Mouse (Mus musculus) c-Kit-positive CD71-positive TER-119-positive erythroid progenitor cells, embryonic 14.5 days (primary cell): ENCODE results near the gene H60b.
"Not testable (repeated sequence)": the region's sequence is repeated elsewhere in the genome, so short reads cannot be mapped to it uniquely, and the experiment has no call there.

Experiments used
- DNase-seq: peaks from one replicate; pipeline ENCODE4 v3.0.0-alpha.2; 2013; ENCODE audit warnings: low spot score

The H60b gene

DNA sequence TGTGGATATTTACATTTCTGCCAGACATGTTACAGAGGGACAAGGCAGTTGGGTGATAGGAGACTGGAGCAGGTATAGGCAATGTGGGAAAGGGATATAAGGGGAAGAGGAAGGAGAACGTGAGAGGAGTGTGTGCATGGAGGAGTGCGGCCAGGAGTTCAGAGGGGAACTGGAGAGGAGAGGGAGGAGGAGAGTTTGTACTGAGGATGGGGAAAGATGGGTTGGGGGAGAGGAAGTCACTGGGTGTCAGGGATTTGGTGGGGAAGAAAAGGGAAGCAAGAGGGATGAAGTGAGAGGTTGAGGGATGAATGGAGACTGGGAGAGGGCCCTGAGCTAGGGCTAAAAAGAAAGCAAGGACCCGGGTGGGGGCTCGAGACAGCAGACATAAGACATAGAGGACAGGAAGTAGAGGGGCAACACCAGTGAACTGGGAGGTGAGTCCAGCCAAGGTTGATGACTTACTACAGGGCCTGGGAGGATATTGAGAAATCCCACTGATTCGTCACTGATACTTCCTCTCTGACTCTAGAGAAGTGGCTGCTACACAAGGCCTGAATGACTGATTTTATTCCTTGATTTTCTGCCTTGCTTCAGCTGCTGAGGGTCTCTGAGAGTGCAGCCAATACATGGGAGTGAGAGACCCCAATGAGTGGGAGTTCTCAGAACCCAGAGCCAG lies 7.1 kb downstream of the H60b start:
- DNase-seq: not testable (repeated sequence)

DNA sequence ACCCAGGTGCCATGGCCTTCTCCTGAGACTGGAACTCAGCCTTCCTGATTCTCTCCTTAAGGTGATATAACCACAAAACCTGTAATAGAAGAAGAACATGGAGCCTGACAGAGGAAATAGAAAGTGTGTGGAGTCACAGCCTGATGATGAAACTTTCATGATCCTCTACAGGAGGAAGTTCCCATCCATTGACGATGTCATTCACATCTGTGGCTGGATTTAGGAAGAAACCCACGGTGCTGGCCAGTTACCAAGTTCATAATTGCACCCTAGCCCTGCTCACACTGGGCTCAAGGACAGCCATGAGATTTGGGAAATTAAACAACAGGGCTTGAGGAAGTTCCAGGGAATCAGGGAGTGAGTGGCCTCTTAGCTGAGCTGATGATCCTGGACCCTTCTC lies 7.6 kb downstream of the H60b start:
- DNase-seq: not testable (repeated sequence)

DNA sequence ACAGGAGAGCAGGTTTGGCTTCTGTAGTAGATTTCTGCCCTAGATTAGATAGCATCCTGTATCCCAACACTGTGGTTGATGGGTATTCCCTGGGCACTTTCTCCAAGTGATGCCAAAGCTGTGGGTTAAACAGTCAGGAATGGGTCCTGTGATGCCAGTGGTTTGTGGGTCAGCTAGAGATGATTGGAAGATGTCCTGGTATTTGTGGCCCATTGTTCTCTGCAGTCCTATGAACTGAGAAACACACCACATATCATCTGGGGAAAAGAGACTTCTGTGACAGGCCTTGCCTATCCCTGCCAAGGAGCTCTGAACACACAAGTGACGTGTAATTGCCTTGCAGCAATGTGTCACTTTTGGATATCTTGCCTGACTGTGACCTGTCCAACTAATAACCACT lies 8.7 kb downstream of the H60b start:
- DNase-seq: not testable (repeated sequence)

DNA sequence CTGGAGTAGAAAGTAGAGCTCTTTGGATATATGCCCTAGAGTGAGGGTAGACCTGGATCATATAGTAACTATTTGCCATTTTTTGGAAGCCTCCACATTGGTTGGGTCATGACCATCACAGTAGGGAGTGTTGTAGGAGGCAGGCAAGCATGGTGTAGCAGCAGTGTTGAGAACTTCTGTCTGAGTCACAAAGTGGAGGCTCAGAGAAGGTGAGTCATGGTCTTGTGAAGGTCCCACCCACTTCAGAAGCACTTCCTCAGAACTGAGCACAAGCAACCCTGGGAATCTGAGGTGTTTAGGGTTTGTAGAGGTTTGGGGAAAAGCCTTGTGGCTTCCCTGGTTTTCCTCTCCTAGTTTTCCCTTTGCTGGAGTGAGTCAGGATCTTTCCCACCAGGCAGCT lies 10.7 kb downstream of the H60b start:
- not testable (repeated sequence) for DNase-seq

DNA sequence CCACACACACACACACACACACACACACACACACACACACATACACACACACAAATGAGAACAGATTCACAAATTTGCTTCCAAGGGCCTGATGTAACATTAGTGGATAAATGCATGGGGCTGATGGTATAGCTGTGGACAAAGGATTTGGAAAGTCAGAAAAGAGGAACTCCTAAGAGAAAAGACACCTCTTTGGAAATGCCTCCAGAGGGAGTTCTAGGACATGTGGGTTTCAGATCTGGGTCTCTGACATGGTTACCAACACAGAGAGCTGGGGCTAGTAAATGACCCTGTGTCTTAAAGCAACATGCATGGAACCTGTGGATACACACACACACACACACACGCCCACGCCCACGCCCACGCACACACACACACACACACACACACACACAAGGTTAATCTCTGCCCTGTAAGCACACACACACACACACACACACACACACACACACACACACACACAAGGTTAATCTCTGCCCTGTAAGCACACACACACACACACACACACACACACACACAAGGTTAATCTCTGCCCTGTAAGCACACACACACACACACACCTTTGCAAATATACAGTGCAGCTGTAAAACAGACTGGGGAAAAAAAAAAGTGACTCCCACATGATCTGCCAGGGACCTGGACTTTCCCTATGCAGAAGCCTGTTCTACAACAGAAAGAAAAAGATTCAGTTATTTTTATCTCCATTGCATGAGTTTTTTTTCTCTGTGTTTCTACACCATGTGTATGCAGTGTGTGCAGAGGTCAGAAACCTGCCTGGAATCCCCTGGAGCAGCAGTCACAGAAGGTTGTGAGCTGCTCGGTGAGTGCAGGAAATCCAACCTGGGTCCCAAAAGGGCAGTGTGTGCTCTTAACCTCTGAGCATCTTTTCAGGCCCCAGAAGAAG lies 14.3 kb downstream of the H60b start:
- DNase-seq: not testable (repeated sequence)

DNA sequence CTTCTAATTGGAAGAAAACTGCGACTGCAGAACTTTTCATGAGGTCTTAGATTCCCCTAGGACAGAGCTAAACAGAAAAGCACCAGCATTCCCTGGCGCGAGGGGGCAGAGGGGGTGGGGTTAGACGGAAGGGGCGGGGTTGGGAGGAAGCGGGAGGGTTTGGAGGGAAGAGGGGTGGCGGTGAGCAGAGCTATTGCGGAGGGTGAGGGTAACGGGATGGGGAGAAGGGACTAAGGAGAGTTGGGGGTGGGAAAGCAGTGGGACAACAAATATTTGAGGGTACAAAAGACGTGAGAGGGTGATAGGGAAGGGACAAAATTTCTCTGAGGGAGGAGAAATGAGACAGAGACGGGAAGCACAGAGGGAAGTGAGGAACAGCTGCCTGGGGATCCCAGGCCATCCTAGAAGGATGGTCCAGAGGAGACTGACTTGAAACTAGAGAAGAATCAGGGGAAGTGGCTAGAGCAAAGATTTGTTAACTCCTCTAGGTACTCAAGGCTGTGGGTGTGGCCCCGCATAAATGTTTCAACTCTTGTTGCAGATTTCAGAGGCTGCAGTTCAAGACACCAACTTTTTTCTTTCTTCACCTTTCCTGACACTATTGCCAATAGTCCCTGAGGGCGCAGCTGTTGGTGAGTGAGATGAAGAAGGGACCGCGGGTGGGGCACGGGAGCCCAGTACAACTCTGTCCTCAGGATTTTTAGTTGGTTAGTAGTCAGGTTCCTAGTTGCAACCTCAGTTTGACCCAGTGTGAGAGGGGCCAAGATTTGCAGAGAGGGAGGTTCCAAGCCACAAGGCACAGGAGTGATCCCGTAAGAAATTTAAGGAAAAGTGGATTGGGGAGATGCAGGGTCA lies 15.2 kb downstream of the H60b start:
- not testable (repeated sequence) for DNase-seq

DNA sequence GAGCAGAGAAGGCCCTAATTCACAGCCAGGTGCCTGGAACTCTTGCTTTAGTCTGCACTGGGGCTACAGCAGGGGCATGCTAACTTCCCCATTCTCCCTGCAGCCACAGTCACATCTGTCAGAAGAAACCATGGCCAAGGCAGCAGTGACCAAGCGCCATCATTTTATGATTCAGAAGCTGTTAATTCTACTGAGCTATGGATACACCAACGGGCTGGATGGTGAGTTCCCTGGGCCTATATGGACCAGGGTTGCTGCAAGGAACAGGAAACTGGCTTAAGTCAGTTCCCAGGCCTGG lies 15.8 kb downstream of the H60b start:
- not testable (repeated sequence) for DNase-seq

DNA sequence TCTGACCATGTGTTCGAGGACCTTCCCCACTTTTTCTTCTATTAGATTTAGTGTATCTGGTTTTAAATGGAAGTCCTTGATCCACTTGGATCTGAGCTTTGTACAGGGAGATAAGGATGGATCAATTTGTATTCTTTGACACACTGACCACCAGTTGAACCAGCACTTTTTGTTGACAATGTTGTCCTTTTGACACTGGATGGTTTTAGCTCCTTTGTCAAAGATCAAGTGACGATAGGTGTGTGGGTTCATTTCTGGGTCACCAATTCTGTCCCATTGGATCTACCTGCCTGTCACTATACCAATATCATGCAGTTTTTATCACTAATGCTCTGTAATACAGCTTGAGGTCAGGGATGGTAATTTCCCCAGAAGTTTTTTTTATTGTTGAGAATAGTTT lies 18.1 kb downstream of the H60b start:
- DNase-seq: not testable (repeated sequence)

DNA sequence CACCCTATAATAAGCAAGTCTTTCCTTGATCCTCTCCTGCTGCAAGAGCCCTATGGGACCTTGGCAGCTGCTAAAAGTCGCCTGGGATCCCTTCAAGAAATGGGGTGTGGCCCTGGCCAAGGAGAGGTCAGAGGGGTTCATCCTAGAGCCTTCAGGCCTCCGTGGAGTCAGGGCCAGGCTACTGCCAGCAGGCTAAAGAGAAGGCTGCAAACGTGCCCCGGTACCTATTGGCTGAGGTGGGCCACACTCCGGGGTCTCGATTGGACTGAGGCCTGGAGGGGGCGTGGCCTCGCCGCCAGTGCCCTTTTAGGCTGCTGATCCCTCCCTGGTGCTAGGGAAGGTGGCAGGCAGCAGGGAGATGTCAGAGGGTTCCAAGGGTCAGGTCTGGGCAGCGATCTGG lies 32.6 kb downstream of the H60b start:
- DNase-seq: not testable (repeated sequence)

DNA sequence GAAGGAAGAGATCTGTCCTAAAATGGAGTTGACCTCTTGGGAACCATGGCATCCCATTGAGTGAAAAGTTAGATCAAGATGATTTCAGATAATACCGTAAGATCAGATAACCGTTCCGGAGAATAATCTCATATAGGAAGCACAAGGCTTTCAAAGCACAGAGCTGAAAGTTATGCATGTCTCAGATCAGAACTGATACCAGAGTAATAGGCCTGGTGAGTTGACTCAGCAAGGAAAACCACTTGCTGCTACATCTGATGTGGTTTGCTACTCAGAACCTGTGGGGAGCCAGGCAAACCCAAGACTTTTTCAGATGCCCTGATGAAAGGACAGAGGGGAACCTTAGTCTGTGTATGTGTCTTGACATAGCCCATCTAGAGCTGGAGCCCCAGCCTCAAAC lies 43.0 kb downstream of the H60b start:
- not testable (repeated sequence) for DNase-seq

DNA sequence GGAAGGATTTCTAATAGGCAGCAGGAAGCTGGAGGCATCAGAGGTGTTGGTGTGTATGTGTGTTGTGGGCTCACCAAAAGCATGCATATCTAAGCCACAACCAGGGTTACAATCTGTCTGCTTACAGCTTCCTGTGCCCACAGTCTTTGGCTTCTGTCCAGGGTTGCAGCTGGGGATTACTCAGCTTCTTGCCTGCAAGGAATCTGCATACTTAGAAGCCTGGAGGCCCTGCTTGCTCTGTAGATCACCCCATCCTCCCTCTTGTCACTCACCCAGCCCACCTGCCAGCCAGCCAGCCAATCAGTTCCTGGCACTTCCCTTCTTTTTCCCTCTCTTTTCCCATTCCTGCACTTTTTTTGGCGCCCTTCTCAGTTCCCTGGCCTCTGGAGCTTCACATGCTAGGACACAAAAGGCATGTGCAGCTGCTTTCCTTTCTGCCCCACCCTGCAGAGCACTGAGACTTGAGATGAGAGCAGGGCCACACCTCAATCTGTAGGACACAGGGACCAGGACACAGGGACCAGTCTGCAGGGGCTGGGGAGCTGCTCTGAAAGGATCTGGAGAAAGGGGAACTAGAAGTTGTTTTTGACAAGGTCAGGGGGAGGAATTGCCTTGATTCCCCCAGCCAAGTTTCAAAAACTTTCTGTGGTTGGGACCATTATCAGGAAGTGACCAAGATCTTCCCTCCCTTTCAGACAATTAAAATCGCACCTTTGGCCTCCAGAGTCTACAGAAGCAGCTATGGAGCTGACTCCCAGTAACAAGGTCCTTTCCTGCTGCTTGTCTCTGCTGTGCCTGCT lies 44.6 kb downstream of the H60b start:
- not testable (repeated sequence) for DNase-seq

DNA sequence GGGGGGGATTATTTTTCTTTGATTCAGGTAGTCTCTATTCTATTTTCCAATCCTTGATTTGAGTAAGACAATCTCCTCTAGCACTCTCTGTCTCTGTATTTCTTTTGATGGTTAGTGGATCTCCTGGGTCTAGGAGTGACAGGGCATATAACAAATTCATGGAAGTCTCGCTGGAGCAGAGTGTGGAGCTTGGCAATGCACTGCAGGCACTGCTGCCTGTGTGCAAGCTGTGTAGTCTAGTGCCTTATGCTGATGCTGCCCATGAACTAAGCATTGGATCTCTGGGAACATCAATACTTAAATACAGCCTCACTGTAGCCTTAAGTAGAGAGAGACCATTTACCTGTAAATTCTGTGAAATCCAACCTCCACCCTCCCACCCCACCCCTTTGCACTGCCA lies 48.1 kb downstream of the H60b start:
- DNase-seq: not testable (repeated sequence)

DNA sequence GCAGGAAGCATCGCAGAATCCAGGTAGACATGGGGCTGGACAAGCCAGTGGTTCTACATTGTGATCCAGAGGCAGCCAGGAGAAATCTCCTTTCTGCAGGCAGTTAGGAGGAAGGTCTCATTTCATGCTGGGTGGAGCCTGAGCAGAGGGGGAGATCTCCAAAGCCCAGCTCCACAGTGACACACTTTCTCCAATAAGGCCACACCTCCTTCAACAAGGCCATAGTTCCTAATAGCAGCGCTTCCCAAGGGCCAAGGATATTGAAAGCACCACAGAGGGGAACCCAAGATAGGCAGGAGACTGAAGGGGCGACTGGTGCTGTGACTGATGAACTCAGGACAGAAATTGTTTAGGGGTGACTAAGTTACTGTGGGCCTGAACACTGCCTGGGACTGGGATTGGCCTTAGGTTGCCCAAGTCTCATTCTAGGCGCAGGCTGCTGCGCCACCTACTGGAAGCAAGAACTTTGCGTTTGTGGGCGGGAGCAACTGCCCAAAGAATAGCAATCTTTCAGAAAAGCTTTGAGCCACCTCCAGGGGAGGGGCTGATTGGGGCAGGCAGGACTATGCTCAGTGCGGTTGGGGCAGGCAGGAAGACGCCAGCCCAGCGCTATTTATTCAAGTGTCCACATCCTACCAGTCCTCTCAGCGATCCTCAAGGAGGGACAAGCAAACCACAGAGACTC lies 53.8 kb downstream of the H60b start:
- peak; percentile 5 for DNase-seq

DNA sequence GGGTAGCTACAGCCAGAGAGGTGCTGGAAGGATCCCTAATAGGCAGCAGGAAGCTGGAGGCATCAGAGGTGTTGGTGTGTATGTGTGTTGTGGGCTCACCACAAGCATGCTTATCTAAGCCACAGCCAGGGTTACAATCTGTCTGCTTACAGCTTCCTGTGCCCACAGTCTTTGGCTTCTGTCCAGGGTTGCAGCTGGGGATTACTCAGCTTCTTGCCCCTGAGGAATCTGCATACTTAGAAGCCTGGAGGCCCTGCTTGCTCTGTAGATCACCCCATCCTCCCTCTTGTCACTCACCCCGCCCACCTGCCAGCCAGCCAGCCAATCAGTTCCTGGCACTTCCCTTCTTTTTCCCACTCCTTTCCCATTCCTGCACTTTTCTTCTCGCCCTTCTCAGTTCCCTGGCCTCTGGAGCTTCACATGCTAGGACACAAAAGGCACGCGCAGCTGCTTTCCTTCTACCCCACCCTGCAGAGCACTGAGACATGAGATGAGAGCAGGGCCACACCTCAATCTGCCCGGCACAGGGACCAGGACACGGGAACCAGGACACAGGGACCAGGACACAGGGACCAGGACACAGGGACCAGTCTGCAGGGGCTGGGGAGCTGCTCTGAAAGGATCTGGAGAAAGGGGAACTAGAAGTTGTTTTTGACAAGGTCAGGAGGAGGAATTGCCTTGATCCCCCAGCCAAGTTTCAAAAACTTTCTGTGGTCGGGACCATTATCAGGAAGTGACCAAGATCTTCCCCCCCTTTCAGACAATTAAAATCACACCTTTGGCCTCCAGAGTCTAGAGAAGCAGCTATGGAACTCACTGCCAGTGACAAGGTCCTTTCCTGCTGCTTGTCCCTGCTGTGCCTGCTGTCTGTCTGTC lies 65.3 kb downstream of the H60b start:
- not testable (repeated sequence) for DNase-seq

DNA sequence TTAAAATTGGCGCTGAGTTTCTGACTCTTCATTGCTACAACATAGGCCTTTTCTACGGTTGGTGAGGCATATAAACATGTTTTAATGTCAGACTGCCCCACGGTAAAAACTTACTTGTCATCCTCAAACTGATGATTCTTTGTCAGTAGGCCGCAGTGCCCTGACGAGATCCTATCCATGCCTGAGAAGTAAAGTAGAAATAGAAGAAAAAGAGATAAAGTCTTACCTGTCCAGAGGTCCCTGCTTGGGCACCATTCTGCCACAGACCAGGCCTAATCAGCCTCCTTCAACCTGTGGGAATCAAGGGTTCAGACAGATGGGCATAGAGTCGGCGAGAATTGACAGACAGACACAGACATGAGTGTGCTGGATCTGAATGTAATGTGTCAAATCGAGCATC lies 106.7 kb downstream of the H60b start:
- no peak for DNase-seq

DNA sequence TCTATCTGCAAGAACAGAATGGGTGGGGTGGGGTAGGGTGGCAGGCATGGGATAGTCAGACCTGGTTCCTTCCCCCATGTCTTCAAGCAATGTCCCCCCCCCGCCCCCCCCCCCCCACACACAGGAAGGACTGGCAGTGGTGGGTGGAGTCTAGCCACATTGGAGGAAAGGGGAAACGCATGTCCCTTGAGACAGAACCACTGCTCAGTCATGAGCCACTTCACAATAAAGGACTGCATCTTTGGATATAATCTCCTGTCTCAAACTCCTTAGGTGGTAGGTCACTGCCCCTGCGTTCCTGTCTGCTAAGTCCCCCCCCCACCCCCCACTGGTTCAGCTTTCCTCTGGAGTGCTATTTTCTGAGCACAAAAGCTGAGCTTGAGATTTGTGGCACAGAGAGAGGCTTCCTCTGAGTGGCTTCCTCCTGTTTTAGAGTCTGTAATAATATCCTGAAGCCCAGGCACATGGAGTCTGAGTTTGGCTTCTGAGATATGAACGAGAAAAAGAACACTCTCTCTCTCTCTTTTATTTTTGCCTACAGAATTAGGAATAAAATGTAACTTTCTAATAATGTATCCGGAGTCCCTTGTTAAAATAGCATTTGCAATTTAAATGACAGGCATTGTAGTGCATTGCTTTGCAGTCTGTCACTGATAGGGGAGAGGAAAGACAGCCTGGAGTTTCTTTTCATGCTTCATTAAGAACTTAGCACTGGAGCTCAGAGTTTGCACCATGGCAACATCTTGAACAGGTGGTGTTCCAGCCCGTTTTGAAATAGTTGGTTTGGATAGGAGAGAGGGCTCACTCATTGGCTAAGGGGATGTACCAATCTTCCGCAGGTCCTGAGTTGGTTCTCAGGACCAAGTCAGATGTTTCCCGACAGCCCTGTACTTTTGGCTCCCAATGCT lies 112.7 kb downstream of the H60b start:
- DNase-seq: not testable (repeated sequence)

DNA sequence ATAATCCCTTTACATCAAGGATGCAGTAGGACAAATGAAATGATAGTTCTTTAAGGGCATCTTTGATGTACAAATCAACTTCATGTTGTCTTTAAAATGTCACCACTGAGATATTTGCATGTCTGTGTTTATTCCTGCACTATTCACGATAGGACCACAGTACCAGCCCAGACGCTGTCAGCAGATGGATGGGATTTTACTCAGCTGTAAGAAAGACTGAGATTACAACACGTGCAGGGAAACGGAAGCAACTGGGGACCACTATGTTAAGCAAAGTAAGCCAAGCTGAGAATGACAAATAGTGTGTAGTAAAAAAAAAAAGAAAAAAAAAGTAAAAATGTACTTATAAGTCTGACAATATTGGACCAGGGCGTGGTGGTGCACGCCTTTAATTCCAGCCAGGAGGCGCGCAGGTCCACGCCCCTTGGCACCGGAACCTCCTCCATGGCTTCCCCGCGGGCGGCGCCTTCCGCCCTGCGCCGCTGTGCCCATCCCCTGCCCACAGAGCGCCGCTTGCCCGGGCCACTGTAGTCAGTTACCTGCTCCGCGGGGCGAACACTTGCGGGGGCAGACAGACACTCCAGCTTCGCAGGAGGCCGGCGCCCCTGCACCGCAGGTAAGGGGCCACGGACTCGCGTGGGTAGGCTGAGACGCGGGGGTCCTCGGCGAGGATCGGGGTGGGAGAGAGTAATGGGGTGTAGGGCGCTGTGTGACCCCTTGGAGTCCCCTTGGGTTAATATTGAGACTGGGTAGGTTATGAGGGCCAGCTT lies 114.7 kb downstream of the H60b start:
- not testable (repeated sequence) for DNase-seq

DNA sequence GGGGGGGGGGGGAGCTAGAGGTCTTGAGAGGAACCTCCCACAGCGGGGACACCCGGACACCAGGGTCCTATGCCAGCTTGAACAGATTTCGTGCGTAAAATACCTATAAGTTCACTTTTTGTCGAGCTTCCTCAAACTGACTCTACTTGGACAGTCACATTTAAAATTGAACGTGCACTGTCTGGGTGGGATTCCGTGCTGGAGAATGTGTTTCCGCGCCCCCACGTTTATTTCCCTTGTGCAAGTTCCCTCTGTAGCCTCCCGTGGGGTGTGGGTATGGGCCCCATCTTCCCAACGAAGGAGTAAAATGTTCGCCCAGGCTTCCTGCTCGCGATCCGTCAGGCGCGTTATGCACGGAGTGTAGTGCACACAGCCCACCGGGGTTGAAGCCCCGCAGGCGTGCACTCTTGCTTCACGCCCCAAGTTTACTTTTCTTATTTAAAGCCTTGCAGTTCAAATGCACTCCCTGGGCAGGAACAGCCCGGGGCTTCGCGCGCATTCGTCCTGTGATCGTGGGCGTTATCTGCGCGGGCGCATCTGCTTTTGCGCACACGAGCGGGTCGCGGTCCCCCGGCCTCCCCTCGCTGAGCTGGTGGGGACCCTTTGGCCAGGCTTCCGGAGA lies 115.4 kb downstream of the H60b start:
- DNase-seq: no peak
